Mouse (Mus musculus) intestine, postnatal 0 days (tissue): Measurements from ENCODE around the gene Micu1. TPM values are rescaled to one million over a fixed set of nuclear protein-coding genes. Genes with fewer than 3 reads are reported as not detected.

Experiments used
- ATAC-seq: fragments of 200-750 bp; cut with Nextera tagmentation; 2 replicates; pipeline ENCODE4 v1.8.0; 2017; ENCODE audit warnings: mild to moderate bottlenecking, moderate TSS enrichment, moderate library complexity
- H3K27ac ChIP-seq: fragments of 300-500 bp; sonication (generic); 2 replicates; pipeline ENCODE4 v1.5.1; 2014; ENCODE audit warnings: mild to moderate bottlenecking, low read depth, low read length, moderate library complexity
- H3K27me3 ChIP-seq: fragments of 300-500 bp; sonication (generic); replicated peaks from 2 replicates; pipeline ENCODE4 v1.6.1; 2014; ENCODE audit warnings: low read length, mixed read lengths; ENCODE audit not compliant: control insufficient read depth, insufficient read depth
- H3K36me3 ChIP-seq: fragments of 300-500 bp; sonication (generic); 2 replicates; pipeline ENCODE4 v1.6.1; 2014; ENCODE audit warnings: mild to moderate bottlenecking, moderate library complexity; ENCODE audit not compliant: control insufficient read depth, insufficient read depth
- H3K4me1 ChIP-seq: fragments of 300-500 bp; sonication (generic); replicated peaks from 2 replicates; pipeline ENCODE4 v1.6.1; 2014; ENCODE audit warnings: antibody characterized with exemption, low read length, mixed read lengths; ENCODE audit not compliant: control insufficient read depth, insufficient read depth
- H3K4me2 ChIP-seq: fragments of 300-500 bp; sonication (generic); replicated peaks from 2 replicates; pipeline ENCODE4 v1.6.1; 2014; ENCODE audit warnings: low read depth, mild to moderate bottlenecking, moderate library complexity
- H3K4me3 ChIP-seq: fragments of 300-500 bp; sonication (generic); 2 replicates; pipeline ENCODE4 v1.5.1; 2014; ENCODE audit warnings: low read depth, low read length
- H3K9ac ChIP-seq: fragments of 300-500 bp; sonication (generic); 2 replicates; pipeline ENCODE4 v1.6.1; 2014; ENCODE audit warnings: mild to moderate bottlenecking, low read depth, low read length
- H3K9me3 ChIP-seq: fragments of 300-500 bp; sonication (generic); 2 replicates; pipeline ENCODE4 v1.6.1; 2016; ENCODE audit warnings: mixed run types; ENCODE audit not compliant: control insufficient read depth
- CTCF ChIP-seq: sonication (generic); IDR thresholded peaks from 2 replicates; pipeline ENCODE4 v1.5.1; 2016; ENCODE audit warnings: low read depth, mild to moderate bottlenecking, control low read depth, antibody characterized with exemption, moderate library complexity
- WGBS: fragments of 180-500 bp; shearing (Covaris S2); extraction: QIAGEN DNeasy Blood & Tissue Kit; methylation state at CpG from one replicate; pipeline ENCODE4 v1.1.7; 2014; 5-methylcytosine and 5-hydroxymethylcytosine counted together
- polyA plus RNA-seq: library from polyadenylated mRNA; unstranded; fragments of >200 nt; fragmentation: Nextera tagmentation; extraction: Ambion mirVana; gene quantifications from 2 replicates; pipeline ENCODE4 v1.2.1, GENCODE M21; 2015

The Micu1 gene
- polyA plus RNA-seq, 1 experiment from 2014 or later: 57.8 TPM

GRCm38 (mm10) chr10:59889953-59890751 is 187.9 kb downstream of the Micu1 start:
- no peak overlapping the region for H3K27ac ChIP-seq
- 88% methylated on average over 15 of the region's 15 CpGs for WGBS
- no peaks in the 10 kb centered on the region for H3K27me3 ChIP-seq
- H3K36me3 ChIP-seq: peaks cover 68% of the 10 kb centered on the region
- no peak for TF ChIP-seq CTCF
- no peaks in the 10 kb centered on the region for H3K9me3 ChIP-seq
- no peak overlapping the region for H3K4me2 ChIP-seq
- H3K9ac ChIP-seq: no peak overlapping the region
- no peak for ATAC-seq
- no peaks in the 10 kb centered on the region; the same call in 1 of the 2 replicates for H3K4me1 ChIP-seq
- no peak overlapping the region for H3K4me3 ChIP-seq

- Histone ChIP-seq H3K36me3 (peaks cover 87% of the 10 kb centered on the region), H3K4me2 (no peak overlapping the region), H3K27ac (no peak overlapping the region), H3K9ac (no peak overlapping the region), H3K4me3 (no peak overlapping the region), H3K9me3 (no peaks in the 10 kb centered on the region), H3K27me3 (no peaks in the 10 kb centered on the region), H3K4me1 (no peaks in the 10 kb centered on the region)
- TF ChIP-seq CTCF: peak; percentile 99
- ATAC-seq: no peak
- WGBS: 43% methylated on average over 6 of the region's 6 CpGs
Observed at GRCm38 (mm10) chr10:59892977-59893376, 190.7 kb downstream of the Micu1 start.

GRCm38 (mm10) chr10:59894251-59895160 is 192.2 kb downstream of the Micu1 start:
- no peaks in the 10 kb centered on the region for H3K27me3 ChIP-seq
- no peak overlapping the region; the same call in 1 of the 2 replicates for H3K27ac ChIP-seq
- no peak overlapping the region for H3K9ac ChIP-seq
- no peaks in the 10 kb centered on the region for H3K9me3 ChIP-seq
- ATAC-seq: no peak
- no peak overlapping the region for H3K4me2 ChIP-seq
- no peaks in the 10 kb centered on the region for H3K4me1 ChIP-seq
- no peak overlapping the region for H3K4me3 ChIP-seq
- peaks cover 85% of the 10 kb centered on the region for H3K36me3 ChIP-seq
- 69% methylated on average over 25 of the region's 25 CpGs for WGBS
- peak; percentile 98 for TF ChIP-seq CTCF

GRCm38 (mm10) chr10:59895460-59896186 is 193.3 kb downstream of the Micu1 start:
- Histone ChIP-seq H3K27me3 (no peaks in the 10 kb centered on the region), H3K4me1 (0 out of 2 replicates have a peak, but pooled peaks cover 2% of the 10 kb centered on the region), H3K9ac (no peak overlapping the region), H3K9me3 (no peaks in the 10 kb centered on the region), H3K36me3 (peaks cover 73% of the 10 kb centered on the region), H3K27ac (no peak overlapping the region), H3K4me2 (no peak overlapping the region), H3K4me3 (no peak overlapping the region)
- TF ChIP-seq CTCF: no peak
- 93% methylated on average over 17 of the region's 17 CpGs for WGBS
- ATAC-seq: no peak

- no peaks in the 10 kb centered on the region for H3K27me3 ChIP-seq
Observed at GRCm38 (mm10) chr10:59896211-59896610, 193.9 kb downstream of the Micu1 start.

More at GRCm38 (mm10) chr10:59896211-59896610, 193.9 kb downstream of the Micu1 start:
- peaks cover 69% of the 10 kb centered on the region for H3K36me3 ChIP-seq
- H3K9ac ChIP-seq: no peak overlapping the region
- H3K4me3 ChIP-seq: no peak overlapping the region
- H3K4me2 ChIP-seq: no peak overlapping the region
- 92% methylated on average over 4 of the region's 4 CpGs for WGBS
- no peaks in the 10 kb centered on the region for H3K9me3 ChIP-seq
- 0 out of 2 replicates have a peak, but pooled peaks cover 3% of the 10 kb centered on the region for H3K4me1 ChIP-seq
- no peak for TF ChIP-seq CTCF
- no peak for ATAC-seq
- no peak overlapping the region for H3K27ac ChIP-seq
